Mouse (Mus musculus) kidney, postnatal 10 days (tissue): ENCODE measurements around the gene Hist1h3d.
"Not testable (repeated sequence)": the region's sequence is repeated elsewhere in the genome, so short reads cannot be mapped to it uniquely, and the experiment has no call there.

Source experiments
- DNase-seq: peaks from one replicate; pipeline ENCODE4 v3.0.0; 2021; ENCODE audit warnings: mixed read lengths

The Hist1h3d gene

DNA sequence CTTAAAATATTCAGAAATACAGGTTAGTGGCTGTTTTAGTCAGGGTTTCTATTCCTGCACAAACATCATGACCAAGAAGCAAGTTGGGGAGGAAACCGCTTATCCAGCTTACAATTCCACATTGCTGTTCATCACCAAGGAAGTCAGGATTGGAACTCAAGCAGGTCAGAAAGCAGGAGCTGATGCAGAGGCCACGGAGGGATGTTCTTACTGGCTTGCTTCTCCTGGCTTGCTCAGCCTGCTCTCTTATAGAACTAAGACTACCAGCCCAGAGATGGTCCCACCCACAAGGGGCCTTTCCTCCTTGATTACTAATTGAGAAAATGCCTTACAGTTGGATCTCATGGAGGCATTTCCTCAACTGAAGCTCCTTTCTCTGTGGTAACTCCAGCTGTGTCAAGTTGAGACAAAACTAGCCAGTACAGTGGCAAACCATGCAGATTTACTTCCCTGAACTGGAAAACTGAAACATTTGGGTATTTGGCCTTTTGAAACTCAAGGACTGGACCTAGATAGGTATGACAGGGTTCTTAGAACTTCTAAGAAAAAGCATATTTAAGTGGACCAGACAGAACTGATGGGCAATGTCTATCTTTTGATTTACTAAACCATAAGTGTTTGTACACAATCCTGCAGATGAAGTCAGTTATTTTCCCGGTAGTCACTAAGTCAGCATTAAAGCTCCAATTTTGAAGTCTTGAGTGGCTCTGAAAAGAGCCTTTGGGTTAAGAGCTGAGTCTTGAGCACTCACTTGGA lies 33.2 kb upstream of the Hist1h3d start:
- not testable (repeated sequence) for DNase-seq

DNA sequence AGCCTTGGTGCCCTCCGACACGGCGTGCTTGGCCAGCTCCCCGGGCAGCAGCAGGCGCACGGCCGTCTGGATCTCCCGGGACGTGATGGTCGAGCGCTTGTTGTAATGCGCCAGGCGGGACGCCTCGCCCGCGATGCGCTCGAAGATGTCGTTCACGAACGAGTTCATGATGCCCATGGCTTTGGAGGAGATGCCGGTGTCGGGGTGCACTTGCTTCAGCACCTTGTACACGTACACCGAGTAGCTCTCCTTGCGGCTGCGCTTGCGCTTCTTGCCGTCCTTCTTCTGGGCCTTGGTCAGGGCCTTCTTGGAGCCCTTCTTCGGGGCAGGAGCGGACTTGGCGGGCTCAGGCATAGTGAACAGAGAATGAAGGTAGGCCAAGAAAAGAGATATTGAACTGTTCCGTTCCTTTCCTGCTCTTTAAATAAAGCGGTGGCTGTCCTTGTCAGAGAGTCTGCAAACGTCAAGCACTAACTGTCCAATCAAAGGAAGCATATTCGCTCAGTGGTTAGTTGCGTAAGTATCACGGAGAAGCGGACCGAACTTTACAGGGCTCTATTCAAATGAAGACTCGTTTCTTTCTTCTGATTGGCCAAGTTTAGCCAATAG lies 32.5 kb upstream of the Hist1h3d start, which contains the start of gene Hist1h2bh:
Hist1h2bh (minus strand) TSS at position 394 of the 609 bp plus-strand sequence.
- DNase-seq = peak; percentile 72

DNA sequence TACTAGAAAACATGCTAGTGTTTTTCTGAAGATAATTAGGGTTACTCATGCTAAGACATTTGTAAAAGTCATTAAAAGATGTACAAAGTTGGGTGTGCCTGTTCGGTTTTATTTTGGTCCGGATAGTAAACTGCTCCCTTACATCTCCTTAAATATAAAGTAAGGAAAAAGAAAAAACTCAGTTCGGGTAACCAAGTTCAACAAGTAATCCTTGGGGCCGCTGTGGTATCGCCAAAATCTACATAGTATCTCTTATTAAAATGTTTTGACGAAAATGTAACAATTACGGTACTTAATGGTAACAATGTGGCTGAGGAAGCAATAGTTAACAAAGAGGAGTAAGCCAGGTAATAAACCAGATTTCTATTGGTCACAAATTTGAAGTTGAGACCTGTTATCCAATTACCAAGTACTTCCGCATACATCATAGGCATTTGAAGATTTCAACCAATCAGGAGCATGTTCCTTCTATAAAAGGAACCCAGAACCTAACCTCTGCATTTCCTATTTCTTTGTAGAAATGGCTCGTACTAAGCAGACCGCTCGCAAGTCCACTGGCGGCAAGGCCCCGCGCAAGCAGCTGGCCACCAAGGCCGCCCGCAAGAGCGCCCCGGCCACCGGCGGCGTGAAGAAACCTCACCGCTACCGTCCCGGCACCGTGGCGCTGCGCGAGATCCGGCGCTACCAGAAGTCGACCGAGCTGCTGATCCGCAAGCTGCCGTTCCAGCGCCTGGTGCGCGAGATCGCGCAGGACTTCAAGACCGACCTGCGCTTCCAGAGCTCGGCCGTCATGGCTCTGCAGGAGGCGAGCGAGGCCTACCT lies 31.4 kb upstream of the Hist1h3d start, which contains the start of gene Hist1h3f:
Hist1h3f (plus strand) TSS at position 88 of the 822 bp plus-strand sequence.
- DNase-seq = peak; percentile 73

- not testable (repeated sequence) for DNase-seq
Measured at GRCm38 (mm10) chr13:23544787-23545120, 30.8 kb upstream of the Hist1h3d start.

DNA sequence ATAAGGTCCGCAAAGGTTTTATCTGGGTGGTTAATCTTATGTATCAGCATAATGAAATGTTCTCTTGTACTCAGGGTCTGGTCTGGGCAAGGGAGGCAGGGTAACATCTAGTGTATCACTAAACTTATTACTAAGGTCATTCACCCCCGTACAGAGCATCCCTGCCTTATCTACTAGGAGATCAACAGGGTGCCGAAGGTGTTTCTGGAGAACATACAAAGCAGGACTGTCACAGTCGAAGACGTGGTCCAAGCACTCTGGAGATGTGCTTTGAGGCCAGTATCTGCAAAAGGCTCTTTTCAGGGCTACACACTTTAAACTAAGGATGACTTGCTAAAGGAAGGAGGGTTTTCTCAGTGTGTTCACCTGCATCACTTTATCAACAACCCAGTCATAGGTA lies 28.9 kb upstream of the Hist1h3d start:
- no peak for DNase-seq

GRCm38 (mm10) chr13:23550761-23551145 lies 24.8 kb upstream of the Hist1h3d start:
- DNase-seq = no peak

DNA sequence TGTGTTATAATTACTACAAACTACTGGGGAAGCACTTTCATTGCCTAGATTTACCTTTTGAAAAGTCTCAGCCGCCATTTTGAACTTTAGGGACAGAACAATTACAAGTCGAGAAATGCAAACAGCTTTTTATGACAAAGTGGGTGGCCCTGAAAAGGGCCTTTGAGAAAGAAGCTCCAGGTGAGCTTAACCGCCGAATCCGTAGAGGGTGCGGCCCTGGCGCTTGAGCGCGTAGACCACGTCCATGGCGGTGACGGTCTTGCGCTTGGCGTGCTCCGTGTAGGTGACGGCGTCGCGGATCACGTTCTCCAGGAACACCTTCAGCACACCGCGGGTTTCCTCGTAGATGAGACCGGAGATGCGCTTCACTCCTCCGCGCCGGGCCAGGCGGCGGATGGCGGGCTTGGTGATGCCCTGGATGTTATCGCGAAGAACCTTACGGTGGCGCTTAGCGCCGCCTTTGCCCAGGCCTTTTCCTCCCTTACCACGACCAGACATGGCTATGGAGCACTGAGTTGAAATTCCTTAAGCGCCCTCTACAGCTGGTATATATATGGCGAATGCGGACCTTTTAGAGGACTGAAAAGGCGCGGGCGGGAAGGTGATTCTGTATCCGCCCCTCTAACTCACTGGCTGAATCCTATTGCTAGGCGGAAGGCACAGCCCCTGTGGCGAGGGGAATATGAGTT lies 24.3 kb upstream of the Hist1h3d start, which contains the start of gene Hist1h4f:
Hist1h4f (minus strand) TSS at position 503 of the 689 bp plus-strand sequence.
- DNase-seq = peak; percentile 91

GRCm38 (mm10) chr13:23551931-23552914 lies 23.3 kb upstream of the Hist1h3d start:
- no peak for DNase-seq

- DNase-seq = no peak
Measured at GRCm38 (mm10) chr13:23552962-23553361, 22.6 kb upstream of the Hist1h3d start, which contains the start of gene Hist1h1d. Gene Hist1h1d, plus strand, starts transcription at chr13:23553262.

DNA sequence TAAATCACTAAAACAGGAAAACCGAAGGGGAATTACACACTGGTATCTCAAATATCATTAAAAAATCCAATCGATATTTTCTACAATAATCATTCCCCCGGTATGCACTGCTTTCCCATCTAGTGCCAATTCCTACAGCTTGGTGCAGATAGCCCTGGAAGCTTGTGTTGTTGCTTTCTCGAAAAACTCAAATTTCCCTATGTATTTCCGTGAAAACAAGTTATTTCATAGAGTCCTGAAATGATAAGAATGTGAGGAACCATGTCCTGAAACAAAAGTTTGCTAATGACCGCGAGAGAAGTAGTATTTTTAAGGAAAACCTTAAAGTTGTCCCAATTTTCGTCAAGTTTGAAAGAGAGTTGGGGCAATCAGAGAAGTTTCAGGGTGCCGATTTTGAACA lies 21.2 kb upstream of the Hist1h3d start:
- DNase-seq = no peak

DNA sequence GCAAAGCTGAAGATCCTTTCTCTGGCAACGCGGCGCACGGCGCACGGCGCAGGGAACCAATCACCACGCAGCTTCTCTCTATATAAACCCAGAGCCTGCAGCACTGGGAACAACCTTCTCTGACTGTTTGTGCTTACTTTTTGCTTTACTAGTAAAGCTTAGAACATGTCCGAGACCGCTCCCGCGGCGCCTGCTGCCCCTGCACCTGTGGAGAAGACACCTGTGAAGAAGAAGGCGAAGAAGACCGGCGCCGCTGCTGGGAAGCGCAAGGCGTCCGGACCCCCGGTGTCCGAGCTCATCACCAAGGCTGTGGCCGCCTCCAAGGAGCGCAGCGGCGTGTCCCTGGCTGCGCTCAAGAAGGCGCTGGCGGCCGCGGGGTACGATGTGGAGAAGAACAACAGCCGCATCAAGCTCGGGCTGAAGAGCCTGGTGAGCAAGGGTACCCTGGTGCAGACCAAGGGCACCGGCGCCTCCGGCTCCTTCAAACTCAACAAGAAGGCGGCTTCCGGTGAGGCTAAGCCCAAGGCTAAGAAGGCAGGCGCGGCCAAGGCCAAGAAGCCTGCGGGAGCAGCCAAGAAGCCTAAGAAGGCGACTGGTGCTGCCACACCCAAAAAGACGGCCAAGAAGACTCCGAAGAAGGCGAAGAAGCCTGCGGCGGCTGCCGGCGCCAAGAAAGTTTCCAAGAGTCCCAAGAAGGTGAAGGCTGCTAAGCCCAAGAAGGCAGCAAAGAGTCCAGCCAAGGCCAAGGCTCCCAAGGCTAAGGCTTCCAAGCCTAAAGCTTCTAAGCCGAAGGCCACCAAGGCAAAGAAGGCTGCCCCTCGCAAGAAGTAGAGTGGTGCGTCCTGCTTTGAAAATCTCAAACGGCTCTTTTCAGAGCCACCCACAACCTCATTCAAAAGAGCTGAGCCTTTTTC lies 20.4 kb upstream of the Hist1h3d start:
- DNase-seq = peak; percentile 83

DNA sequence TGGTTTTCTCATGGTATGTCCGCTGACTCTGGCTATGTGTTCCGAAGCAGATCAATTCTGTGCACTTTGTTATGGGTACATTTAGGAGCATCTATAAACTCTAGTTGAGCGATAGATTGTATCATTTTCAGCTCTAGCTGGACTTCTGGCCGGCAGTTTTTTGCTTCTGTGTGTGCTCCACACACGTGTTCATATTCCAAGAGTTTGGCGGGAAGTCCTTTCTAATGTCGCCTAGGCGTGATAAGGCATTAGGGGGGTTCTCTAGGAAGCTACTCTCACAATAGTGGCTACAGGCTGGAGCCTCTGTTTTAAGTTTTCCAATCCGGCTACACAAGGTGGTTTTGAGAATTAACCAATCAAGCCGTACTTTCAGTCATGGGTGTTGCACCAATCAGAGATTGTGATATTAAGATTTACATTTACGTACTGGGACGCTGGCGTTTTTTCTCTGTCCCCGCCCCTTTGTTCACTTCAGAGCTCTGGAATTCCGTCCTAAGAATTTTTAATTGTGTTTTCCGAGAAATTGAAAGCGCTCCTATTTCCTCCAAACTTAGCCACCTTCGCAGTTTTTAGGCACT lies 19.6 kb upstream of the Hist1h3d start:
- DNase-seq = peak; percentile 85

DNA sequence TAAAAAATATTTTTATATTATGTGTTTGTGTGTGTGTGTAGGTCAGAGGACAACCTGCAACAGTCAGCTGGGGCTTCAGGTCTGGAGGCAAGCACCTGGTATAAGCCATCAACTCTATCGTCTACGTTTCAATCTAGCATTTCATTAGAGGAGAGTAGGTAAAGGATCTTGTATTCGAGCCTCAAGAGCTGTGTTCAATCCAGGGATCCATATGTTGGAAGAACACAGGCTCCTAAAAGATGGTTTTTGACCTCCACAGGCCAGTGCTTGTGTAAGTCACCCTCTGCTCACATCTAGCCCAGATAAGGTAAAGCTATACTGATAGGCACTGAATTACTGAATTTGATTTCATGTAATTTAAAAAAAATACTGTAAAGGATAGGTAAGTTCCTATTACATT lies 18.7 kb upstream of the Hist1h3d start:
- no peak for DNase-seq

- not testable (repeated sequence) for DNase-seq
Measured at GRCm38 (mm10) chr13:23560699-23561098, 14.9 kb upstream of the Hist1h3d start.

DNA sequence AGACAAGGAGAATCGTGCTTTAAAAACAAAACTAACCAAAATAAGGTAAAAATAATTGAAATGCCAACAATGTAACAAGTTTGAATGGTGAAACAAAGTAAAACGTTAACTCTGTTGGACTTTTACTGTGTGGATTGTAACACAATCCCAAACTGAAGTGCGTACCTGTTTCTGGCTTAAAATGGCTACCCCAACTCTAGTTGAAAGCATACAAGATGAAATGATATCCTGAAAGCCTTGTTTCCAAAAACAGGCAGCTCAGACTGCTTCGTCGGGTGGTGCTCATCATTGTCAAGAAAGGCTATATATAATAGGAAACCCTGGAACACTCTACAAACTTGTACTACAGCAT lies 14.1 kb upstream of the Hist1h3d start:
- not testable (repeated sequence) for DNase-seq

GRCm38 (mm10) chr13:23561883-23562659 lies 13.5 kb upstream of the Hist1h3d start, which contains the start of gene Hist1h3e:
Gene Hist1h3e, minus strand, starts transcription at chr13:23562369.
- peak; percentile 95 for DNase-seq

GRCm38 (mm10) chr13:23562699-23563462 lies 12.7 kb upstream of the Hist1h3d start:
- peak; percentile 51 for DNase-seq

DNA sequence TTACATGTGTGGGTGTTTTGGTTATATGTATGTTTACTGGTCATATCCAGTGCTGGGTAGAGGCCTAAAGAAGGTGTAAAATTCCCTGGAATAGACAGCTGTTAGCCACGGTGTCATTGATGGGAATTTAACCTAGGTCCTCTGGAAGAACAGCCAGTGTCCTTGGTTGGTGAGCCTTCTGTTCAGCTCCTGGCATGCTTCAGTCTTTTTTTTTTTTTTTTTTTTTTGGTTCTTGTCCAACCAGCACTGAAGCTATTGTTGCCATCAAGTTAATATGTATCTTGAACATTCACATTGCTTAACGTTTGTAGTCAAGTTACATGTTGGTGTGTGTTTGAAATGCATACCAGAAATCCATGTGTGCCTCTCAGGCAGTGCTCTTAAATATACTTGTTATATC lies 11.1 kb upstream of the Hist1h3d start:
- no peak for DNase-seq
